Mouse (Mus musculus): ENCODE measurements around the gene Amd2. TPM values are rescaled to one million over a fixed set of nuclear protein-coding genes. Genes with fewer than 3 reads are reported as not detected.

The Amd2 gene
- polyA plus RNA-seq (2017; shearing (Covaris generic)), result 4.2 TPM

GRCm38 (mm10) chr10:35711792-35712191 is at the start of gene Amd2:
TSS of gene Amd2 (minus strand) at chr10:35711892.

